Mouse (Mus musculus) heart, embryonic 14.5 days (tissue): ENCODE results near the gene Spsb3. TPM values are rescaled to one million over a fixed set of nuclear protein-coding genes. Genes with fewer than 3 reads are reported as not detected.

ENCODE experiments used
- ATAC-seq: fragments of 200-750 bp; cut with Nextera tagmentation; 2 replicates; pipeline ENCODE4 v1.8.0; 2017; ENCODE audit warnings: low read depth, moderate TSS enrichment; ENCODE audit not compliant: insufficient number of reproducible peaks, insufficient read depth, low FRiP score
- H3K27ac ChIP-seq, 2 experiments: fragments of 200-500 bp in 1 of 2; fragments of 300-500 bp in 1 of 2; sonication (generic) in 1 of 2; replicated peaks in 1 of 2; 2 replicates each; pipeline ENCODE4 v1.5.1; 2012 to 2014; ENCODE audit warnings: low read depth in 2 of 2, low read length in 2 of 2, control low read depth in 1 of 2, mild to moderate bottlenecking in 1 of 2, mixed read lengths in 1 of 2; ENCODE audit not compliant: control insufficient read depth in 1 of 2, insufficient read depth in 1 of 2
- H3K27me3 ChIP-seq: fragments of 300-500 bp; sonication (generic); 2 replicates; pipeline ENCODE4 v1.6.1; 2014; ENCODE audit warnings: mild to moderate bottlenecking, low read length, control low read depth; ENCODE audit not compliant: control insufficient read depth, insufficient read depth
- H3K36me3 ChIP-seq: fragments of 300-500 bp; sonication (generic); 2 replicates; pipeline ENCODE4 v1.6.1; 2014; ENCODE audit warnings: mild to moderate bottlenecking, control low read depth, low read length, mixed read lengths; ENCODE audit not compliant: control insufficient read depth, insufficient read depth
- H3K4me1 ChIP-seq, 2 experiments: fragments of 200-500 bp in 1 of 2; fragments of 300-500 bp in 1 of 2; sonication (generic) in 1 of 2; 2 replicates each; pipeline ENCODE4 v1.6.1; 2012 to 2014; ENCODE audit warnings: low read length in 2 of 2, control low read depth in 1 of 2, mixed read lengths in 1 of 2; ENCODE audit not compliant: control insufficient read depth in 2 of 2, insufficient read depth in 2 of 2
- H3K4me2 ChIP-seq: fragments of 300-500 bp; sonication (generic); 2 replicates; pipeline ENCODE4 v1.6.1; 2014; ENCODE audit warnings: mild to moderate bottlenecking, low read length
- H3K4me3 ChIP-seq, 2 experiments: fragments of 200-500 bp in 1 of 2; fragments of 300-500 bp in 1 of 2; sonication (generic) in 1 of 2; 2 replicates each; pipeline ENCODE4 v1.5.1; 2012 to 2014; ENCODE audit warnings: low read length in 2 of 2, mild to moderate bottlenecking in 2 of 2, control low read depth in 1 of 2, low read depth in 1 of 2, moderate library complexity in 1 of 2; ENCODE audit not compliant: control insufficient read depth in 1 of 2, insufficient read depth in 1 of 2
- H3K9ac ChIP-seq: fragments of 300-500 bp; sonication (generic); 2 replicates; pipeline ENCODE4 v1.6.1; 2014; ENCODE audit warnings: mild to moderate bottlenecking, low read length
- H3K9me3 ChIP-seq: fragments of 300-500 bp; sonication (generic); 2 replicates; pipeline ENCODE4 v1.6.1; 2016; ENCODE audit warnings: low read length, control low read depth; ENCODE audit not compliant: control insufficient read depth
- WGBS: fragments of 180-500 bp; shearing (Covaris S2); extraction: QIAGEN DNeasy Blood & Tissue Kit; methylation state at CpG from one replicate; pipeline ENCODE4 v1.1.7; 2014; 5-methylcytosine and 5-hydroxymethylcytosine counted together
- polyA plus RNA-seq: library from polyadenylated mRNA; unstranded; fragments of >200 nt; fragmentation: Nextera tagmentation; extraction: Ambion mirVana; gene quantifications from 2 replicates; pipeline ENCODE4 v1.2.1, GENCODE M21; 2014

Spsb3 gene
- polyA plus RNA-seq, 1 experiment from 2014 or later, result 28.2 TPM

DNA sequence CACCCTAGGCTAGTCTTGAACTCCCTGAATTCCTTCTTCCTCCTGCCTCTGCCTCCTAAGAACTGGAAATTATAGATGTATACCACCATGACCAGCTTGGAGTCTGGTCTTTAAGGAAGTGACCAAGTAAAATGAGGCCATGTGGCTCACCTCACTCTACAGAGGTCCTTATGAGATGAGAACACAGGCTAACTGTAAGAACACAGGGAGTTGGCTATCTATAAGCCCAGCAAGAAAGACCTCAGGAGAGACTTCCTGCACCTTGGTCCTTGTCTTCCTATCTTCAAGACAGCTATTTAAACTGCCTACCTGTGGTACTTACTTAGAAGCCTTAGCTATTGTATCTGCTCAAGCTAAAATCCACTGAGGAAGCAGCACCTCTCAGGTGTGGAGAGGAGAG lies 27.5 kb downstream of the Spsb3 start:
- H3K9me3 ChIP-seq, result no peaks in the 10 kb centered on the region
- no peak overlapping the region for H3K27ac ChIP-seq
- no peaks in the 10 kb centered on the region for H3K4me1 ChIP-seq
- H3K36me3 ChIP-seq, result peaks cover 98% of the 10 kb centered on the region
- H3K4me2 ChIP-seq, result no peak overlapping the region
- no peak overlapping the region for H3K4me3 ChIP-seq
- no peak overlapping the region for H3K9ac ChIP-seq
- no peaks in the 10 kb centered on the region for H3K27me3 ChIP-seq
- no peak for ATAC-seq

DNA sequence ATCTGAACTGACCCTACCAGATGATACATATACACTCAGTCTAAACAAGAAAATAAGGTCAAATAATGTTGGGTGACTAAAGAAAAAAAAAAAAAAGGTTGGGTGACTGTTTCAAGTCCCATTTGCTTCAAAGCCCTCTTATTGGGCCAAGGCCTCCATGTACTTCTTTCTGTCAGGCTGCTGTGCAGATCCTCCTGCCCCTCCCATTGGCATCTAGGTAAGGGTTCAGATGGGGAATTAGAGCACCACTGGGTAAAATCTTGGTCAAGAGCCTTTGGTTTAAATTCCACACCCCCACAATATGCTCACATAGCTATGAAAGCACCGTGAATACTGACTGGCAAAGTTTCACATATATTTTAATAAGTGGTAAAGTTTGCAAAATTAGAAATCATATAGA lies 36.8 kb downstream of the Spsb3 start:
- Histone ChIP-seq H3K4me1 (no peaks in the 10 kb centered on the region), H3K27ac (no peak overlapping the region), H3K36me3 (peaks cover 95% of the 10 kb centered on the region), H3K9ac (no peak overlapping the region), H3K9me3 (no peaks in the 10 kb centered on the region), H3K4me2 (no peak overlapping the region), H3K27me3 (no peaks in the 10 kb centered on the region), H3K4me3 (no peak overlapping the region)
- ATAC-seq, result no peak
- 94% methylated on average over 1 of the region's 1 CpGs for WGBS

DNA sequence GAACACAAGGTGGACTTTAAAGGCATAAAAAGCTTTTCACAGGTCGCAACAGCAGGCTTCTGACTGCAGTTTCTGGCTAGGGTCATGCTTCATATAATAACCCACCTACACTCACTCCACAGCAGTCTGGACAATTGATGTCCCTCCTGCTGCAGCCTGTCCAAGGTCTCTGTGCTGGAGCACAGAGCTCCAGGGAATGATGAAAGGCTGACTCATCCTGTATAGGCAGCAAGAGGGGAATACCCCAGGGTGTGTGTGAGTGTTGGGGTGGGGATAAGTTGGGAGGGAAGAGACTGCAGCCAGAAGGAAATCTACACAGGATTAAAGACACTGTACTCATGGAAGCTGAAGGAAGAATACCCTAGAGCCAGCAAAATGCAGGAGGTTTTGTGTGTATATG lies 43.1 kb downstream of the Spsb3 start:
- ATAC-seq, result no peak
- Histone ChIP-seq H3K4me3 (no peak overlapping the region), H3K36me3 (peaks cover 54% of the 10 kb centered on the region), H3K9me3 (no peaks in the 10 kb centered on the region), H3K27ac (no peak overlapping the region), H3K4me2 (no peak overlapping the region), H3K4me1 (peaks cover 0 to 4% of the 10 kb centered on the region in 2 experiments; a peak in 2 of 4 replicates), H3K9ac (no peak overlapping the region), H3K27me3 (no peaks in the 10 kb centered on the region)
- 90% methylated on average over 1 of the region's 1 CpGs for WGBS

DNA sequence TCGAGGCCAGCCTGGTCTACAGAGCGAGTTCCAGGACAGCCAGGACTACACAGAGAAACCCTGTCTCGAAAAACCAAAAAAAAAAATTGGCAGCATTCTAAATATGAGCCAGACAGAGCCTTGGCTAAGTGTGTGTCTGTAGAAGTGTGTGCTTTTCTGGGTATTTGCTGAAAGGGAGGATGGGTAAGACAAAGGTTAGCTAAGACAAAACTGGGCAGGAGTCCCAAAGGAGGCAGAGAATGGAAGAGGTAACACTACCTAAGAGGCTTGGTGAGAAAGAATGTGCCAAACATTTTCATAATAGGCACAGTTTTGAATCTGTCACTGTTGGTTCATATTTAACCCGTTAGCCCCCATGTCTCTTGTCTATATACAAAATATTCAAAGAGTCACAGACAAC lies 46.0 kb downstream of the Spsb3 start:
- no peak for ATAC-seq
- no peak overlapping the region for H3K4me2 ChIP-seq
- peaks cover 6 to 19% of the 10 kb centered on the region in 2 experiments for H3K4me1 ChIP-seq
- H3K36me3 ChIP-seq, result peaks cover 28% of the 10 kb centered on the region
- 91% methylated on average over 4 of the region's 4 CpGs for WGBS
- H3K9me3 ChIP-seq, result no peaks in the 10 kb centered on the region
- no peak overlapping the region for H3K4me3 ChIP-seq
- no peak overlapping the region for H3K9ac ChIP-seq
- H3K27me3 ChIP-seq, result no peaks in the 10 kb centered on the region
- H3K27ac ChIP-seq, result no peak overlapping the region

DNA sequence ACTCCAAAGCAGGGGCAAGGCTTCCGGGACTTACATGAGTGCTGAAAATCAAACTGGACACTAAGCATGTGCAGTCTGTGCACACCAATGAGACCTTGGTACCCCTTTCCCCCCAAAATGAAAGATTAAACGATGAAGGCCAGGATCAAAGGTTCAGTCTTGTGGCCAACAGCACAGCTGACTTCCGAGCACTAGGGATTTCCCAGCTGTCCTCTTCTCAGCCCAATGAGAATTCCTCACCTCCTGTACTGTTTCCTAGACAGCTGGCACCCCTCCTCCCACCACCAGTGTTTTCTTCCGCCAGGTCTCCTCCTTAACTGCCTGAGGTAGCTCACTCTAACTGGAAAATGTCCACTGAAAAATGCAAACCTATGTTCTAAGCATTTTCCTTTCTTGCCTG lies 46.7 kb downstream of the Spsb3 start:
- ATAC-seq, result no peak

DNA sequence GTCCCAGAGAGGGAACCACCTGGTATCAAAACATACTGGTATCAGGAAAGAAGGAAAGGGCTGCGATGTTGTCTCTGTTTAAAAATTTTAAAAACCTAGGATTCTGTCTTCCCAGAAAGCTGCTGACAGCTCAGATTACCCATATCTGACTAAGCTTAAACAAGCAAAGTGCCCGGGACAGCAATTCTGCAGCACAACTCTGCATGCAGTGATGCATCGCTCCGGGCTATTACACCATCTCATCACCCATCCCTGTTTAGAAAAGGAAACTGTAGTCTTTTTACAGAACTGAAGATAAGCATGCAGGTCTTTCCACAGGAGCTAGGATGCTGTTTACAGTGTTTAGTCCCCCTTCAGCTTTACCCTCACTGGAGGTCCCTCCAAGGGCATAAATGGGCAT lies 48.5 kb downstream of the Spsb3 start:
- peak overlapping the region; percentile 3 to 73; a peak in 3 of 4 replicates for H3K4me3 ChIP-seq
- H3K36me3 ChIP-seq, result peaks cover 23% of the 10 kb centered on the region; the same call in 1 of the 2 replicates
- H3K27ac ChIP-seq, result no peak overlapping the region
- peak overlapping the region; percentile 68 for H3K4me2 ChIP-seq
- WGBS, result 20% methylated on average over 4 of the region's 4 CpGs
- H3K9ac ChIP-seq, result peak overlapping the region; percentile 80
- no peaks in the 10 kb centered on the region for H3K27me3 ChIP-seq
- H3K9me3 ChIP-seq, result no peaks in the 10 kb centered on the region
- ATAC-seq, result no peak
- H3K4me1 ChIP-seq, result peaks cover 6 to 19% of the 10 kb centered on the region in 2 experiments

More for the DNA sequence above, 46.7 kb downstream of the Spsb3 start:
- Histone ChIP-seq H3K9me3 (no peaks in the 10 kb centered on the region), H3K9ac (no peak overlapping the region), H3K27ac (no peak overlapping the region), H3K4me1 (peaks cover 6 to 19% of the 10 kb centered on the region in 2 experiments), H3K27me3 (no peaks in the 10 kb centered on the region), H3K4me2 (no peak overlapping the region), H3K4me3 (no peak overlapping the region), H3K36me3 (peaks cover 23% of the 10 kb centered on the region; the same call in 1 of the 2 replicates)
- 84% methylated on average over 4 of the region's 4 CpGs for WGBS

DNA sequence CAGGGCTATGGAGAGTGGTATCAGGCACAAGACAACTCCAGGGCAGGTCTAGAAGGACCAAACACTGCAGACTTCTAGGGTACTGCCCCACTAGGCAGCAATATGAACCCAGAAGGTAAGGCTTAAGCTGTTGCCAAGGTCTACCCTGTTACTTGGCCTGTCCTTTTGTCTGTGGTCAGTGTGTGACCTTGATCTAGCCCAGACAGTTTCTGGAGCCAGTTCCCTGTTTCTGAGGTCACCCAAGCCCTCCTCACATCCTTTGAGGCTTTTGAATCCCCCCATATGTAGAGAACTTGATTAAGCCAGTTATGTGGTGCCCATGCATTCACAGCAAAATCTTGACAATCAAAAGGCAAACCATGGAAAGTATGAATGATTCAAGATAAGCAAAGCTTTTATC lies 49.2 kb downstream of the Spsb3 start:
- no peaks in the 10 kb centered on the region for H3K9me3 ChIP-seq
- peak overlapping the region; percentile 11 to 73; a peak in 3 of 4 replicates for H3K4me3 ChIP-seq
- no peak overlapping the region for H3K27ac ChIP-seq
- H3K27me3 ChIP-seq, result no peaks in the 10 kb centered on the region
- peak overlapping the region; percentile 68 for H3K4me2 ChIP-seq
- no peak; the same call in 1 of the 2 replicates for ATAC-seq
- H3K4me1 ChIP-seq, result peaks cover 6 to 19% of the 10 kb centered on the region in 2 experiments
- H3K9ac ChIP-seq, result peak overlapping the region; percentile 80
- peaks cover 23% of the 10 kb centered on the region; the same call in 1 of the 2 replicates for H3K36me3 ChIP-seq
